Mouse (Mus musculus) lung, postnatal 0 days (tissue): ENCODE measurements around the gene Gm11034. TPM values are rescaled to one million over a fixed set of nuclear protein-coding genes. Genes with fewer than 3 reads are reported as not detected.
A peak's percentile ranks its signal among the peaks of the same experiment; 100 is the strongest.

ENCODE experiments used
- ATAC-seq: fragments of 200-750 bp; cut with Nextera tagmentation; 2 replicates; pipeline ENCODE4 v1.8.0; 2017; ENCODE audit warnings: moderate library complexity
- DNase-seq: peaks from one replicate; pipeline ENCODE4 v3.0.0-alpha.2; 2016; ENCODE audit warnings: low spot score
- H3K27ac ChIP-seq: fragments of 300-500 bp; sonication (generic); 2 replicates; pipeline ENCODE4 v1.5.1; 2014; ENCODE audit warnings: antibody characterized with exemption, mild to moderate bottlenecking, low read length, mixed read lengths
- H3K27me3 ChIP-seq: fragments of 300-500 bp; sonication (generic); replicated peaks from 2 replicates; pipeline ENCODE4 v1.6.1; 2014; ENCODE audit warnings: low read length, mixed read lengths; ENCODE audit not compliant: insufficient read depth
- H3K36me3 ChIP-seq: fragments of 300-500 bp; sonication (generic); 2 replicates; pipeline ENCODE4 v1.6.1; 2014; ENCODE audit warnings: low read length, mixed read lengths; ENCODE audit not compliant: insufficient read depth
- H3K4me1 ChIP-seq: fragments of 300-500 bp; sonication (generic); 2 replicates; pipeline ENCODE4 v1.6.1; 2014; ENCODE audit warnings: antibody characterized with exemption, low read depth, low read length, mixed read lengths; ENCODE audit not compliant: insufficient read depth
- H3K4me2 ChIP-seq: fragments of 300-500 bp; sonication (generic); replicated peaks from 2 replicates; pipeline ENCODE4 v1.6.1; 2014; ENCODE audit warnings: low read depth, mild to moderate bottlenecking, low read length, moderate library complexity, mixed read lengths
- H3K4me3 ChIP-seq: fragments of 300-500 bp; sonication (generic); 2 replicates; pipeline ENCODE4 v1.5.1; 2014; ENCODE audit warnings: low read depth, low read length
- H3K9ac ChIP-seq: fragments of 300-500 bp; sonication (generic); replicated peaks from 2 replicates; pipeline ENCODE4 v1.6.1; 2014; ENCODE audit warnings: low read depth, mild to moderate bottlenecking
- H3K9me3 ChIP-seq: fragments of 300-500 bp; sonication (generic); 2 replicates; pipeline ENCODE4 v1.6.1; 2016; ENCODE audit warnings: low read length, mixed read lengths
- CTCF ChIP-seq: IDR thresholded peaks from 2 replicates; pipeline ENCODE4 v1.5.1; 2016; ENCODE audit warnings: antibody characterized with exemption, mild to moderate bottlenecking
- EP300 ChIP-seq: IDR thresholded peaks from 2 replicates; pipeline ENCODE4 v1.6.1; 2016; ENCODE audit warnings: antibody characterized with exemption, mild to moderate bottlenecking, control low read depth
- WGBS: fragments of 180-500 bp; shearing (Covaris S2); extraction: QIAGEN DNeasy Blood & Tissue Kit; methylation state at CpG from one replicate; pipeline ENCODE4 v1.1.7; 2014; 5-methylcytosine and 5-hydroxymethylcytosine counted together
- polyA plus RNA-seq: library from polyadenylated mRNA; unstranded; fragments of >200 nt; fragmentation: Nextera tagmentation; extraction: Ambion mirVana; gene quantifications from 2 replicates; pipeline ENCODE4 v1.2.1, GENCODE M21; 2015

The Gm11034 gene
- polyA plus RNA-seq, 1 experiment from 2014 or later: not detected

DNA sequence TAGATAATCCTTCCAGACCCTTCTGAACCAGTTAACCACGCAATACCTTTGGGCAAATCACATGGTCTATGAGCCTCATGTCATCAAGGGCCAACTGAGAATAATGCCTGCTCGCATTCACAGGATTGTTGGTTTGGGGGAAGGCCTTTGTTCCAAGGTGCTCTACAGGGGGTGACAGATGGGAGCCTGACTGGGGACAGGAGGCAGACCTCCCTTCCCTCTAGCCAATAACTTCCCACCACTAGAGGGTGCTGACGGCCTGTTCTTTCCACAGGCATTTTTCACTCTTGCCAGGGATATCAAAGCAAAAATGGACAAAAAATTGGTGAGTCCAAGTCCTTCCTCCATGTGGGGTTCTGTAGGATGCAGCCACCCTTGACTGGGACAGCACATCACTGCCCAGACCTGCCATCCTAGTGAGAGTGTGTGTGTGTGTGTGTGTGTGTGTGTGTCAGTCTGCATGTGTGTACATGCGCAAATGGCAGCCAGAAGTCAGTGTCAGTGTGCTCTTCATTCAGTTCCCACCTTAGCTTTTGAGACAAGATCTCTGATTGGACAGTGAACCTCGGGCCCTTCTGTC, 36.0 kb downstream of the Gm11034 start:
- Histone ChIP-seq H3K9me3 (no peaks in the 10 kb centered on the region), H3K27me3 (no peaks in the 10 kb centered on the region), H3K4me2 (no peak overlapping the region), H3K9ac (no peak overlapping the region), H3K4me1 (no peaks in the 10 kb centered on the region), H3K4me3 (no peak overlapping the region), H3K27ac (no peak overlapping the region), H3K36me3 (peaks cover 69% of the 10 kb centered on the region)
- 61% methylated on average over 5 of the region's 5 CpGs for WGBS
- peak; percentile 80 for DNase-seq
- peak; percentile 71 for ATAC-seq
- TF ChIP-seq CTCF (peak; percentile 92), EP300 (no peak)

DNA sequence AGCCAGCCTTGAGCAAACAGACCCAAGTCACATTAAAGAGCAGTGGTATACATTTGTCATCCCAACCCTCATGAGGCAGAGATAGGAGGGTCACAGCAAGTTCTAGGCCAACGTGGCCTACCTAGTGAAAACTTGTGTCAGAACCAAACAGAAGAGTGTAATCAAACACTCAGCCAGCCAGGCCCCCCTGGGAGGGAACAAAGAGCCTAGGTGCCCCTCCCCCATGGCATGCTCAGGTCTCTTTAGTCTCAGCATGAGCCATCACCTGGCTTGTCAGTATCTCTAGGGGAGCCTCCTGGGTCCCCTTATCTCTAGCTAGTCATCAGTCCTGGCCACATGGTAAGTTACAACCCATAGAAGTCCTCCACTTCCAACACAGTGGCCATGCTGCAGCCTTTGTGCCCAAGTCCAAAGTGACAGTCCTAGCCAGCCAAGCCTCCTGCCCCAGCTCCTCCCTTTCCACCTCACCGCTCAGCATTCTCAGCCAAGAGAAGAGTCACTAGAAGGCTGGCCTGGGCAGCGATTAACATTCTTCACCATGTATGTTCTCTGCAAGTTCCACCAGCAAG, 43.7 kb downstream of the Gm11034 start:
- Histone ChIP-seq H3K4me1 (no peaks in the 10 kb centered on the region), H3K36me3 (peaks cover 59% of the 10 kb centered on the region), H3K4me3 (no peak overlapping the region), H3K9ac (no peak overlapping the region), H3K9me3 (no peaks in the 10 kb centered on the region), H3K4me2 (no peak overlapping the region), H3K27ac (no peak overlapping the region), H3K27me3 (no peaks in the 10 kb centered on the region)
- ATAC-seq (no peak), DNase-seq (no peak)
- TF ChIP-seq EP300 (no peak), CTCF (no peak)
- 70% methylated on average over 3 of the region's 3 CpGs for WGBS

DNA sequence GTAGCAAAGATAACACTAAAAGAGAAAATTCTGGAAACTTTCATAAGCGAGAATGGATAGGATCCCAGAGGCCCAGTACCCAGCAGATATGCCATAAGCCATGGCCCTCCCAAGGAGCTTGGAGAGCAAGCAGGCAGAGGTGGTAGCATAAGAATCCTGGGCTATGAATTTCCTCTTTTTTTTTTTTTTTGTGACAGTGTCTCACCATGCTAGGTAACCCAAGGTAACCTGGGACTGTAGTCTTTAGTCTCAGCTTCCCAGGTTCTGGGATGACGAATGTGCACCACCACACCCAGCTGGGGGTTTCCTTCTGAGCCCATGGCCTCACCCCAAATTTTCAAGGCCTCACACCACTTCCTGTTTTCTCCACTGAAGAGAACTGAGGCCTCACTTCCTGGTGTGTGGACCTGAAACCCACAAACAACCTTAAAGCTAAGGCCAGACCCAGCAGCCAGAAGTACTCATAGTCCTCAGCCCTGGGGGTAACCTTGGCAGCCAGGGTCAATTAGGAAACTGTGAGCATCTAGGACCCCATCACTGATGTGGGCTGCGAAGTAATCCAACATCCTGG, 44.3 kb downstream of the Gm11034 start:
- Histone ChIP-seq H3K9ac (no peak overlapping the region), H3K4me1 (no peaks in the 10 kb centered on the region), H3K9me3 (no peaks in the 10 kb centered on the region), H3K27me3 (no peaks in the 10 kb centered on the region), H3K27ac (no peak overlapping the region), H3K4me2 (no peak overlapping the region), H3K36me3 (peaks cover 53% of the 10 kb centered on the region), H3K4me3 (no peak overlapping the region)
- 78% methylated on average over 3 of the region's 3 CpGs for WGBS
- ATAC-seq (peak; percentile 26; the same call in 1 of the 2 replicates), DNase-seq (peak; percentile 44)
- TF ChIP-seq EP300: no peak
- no peak for TF ChIP-seq CTCF

Other genes with a start within 250 kb of the Gm11034 start
- 9.4 and 11.2 TPM in 2 replicates for gene Cyp4f18, start 204.0 kb downstream of the Gm11034 start, polyA plus RNA-seq
- not detected in 2 replicates for gene Olfr372, start 172.4 kb downstream of the Gm11034 start, polyA plus RNA-seq
- gene Olfr373, start 130.5 kb downstream of the Gm11034 start, polyA plus RNA-seq: not detected in 2 replicates
- gene Olfr374, start 106.6 kb downstream of the Gm11034 start, polyA plus RNA-seq: not detected in 2 replicates
- 585 and 648 TPM in 2 replicates for gene Tpm4, start 78.7 kb downstream of the Gm11034 start, polyA plus RNA-seq
- gene Rab8a, start 52.4 kb downstream of the Gm11034 start, polyA plus RNA-seq: 67.3 and 68.0 TPM in 2 replicates
- 0.46 and 0.78 TPM in 2 replicates for gene Hsh2d, start 24.0 kb downstream of the Gm11034 start, polyA plus RNA-seq
- 0.17 and 0.25 TPM in 2 replicates for gene Cib3, start 799 bp downstream of the Gm11034 start, polyA plus RNA-seq
- gene Fam32a, start 6.1 kb upstream of the Gm11034 start, polyA plus RNA-seq: 63.7 and 69.3 TPM in 2 replicates
- 65.3 and 68.2 TPM in 2 replicates for gene Ap1m1, start 26.4 kb upstream of the Gm11034 start, polyA plus RNA-seq
- gene Gm10282, start 91.6 kb upstream of the Gm11034 start, polyA plus RNA-seq: 5.7 and 6.1 TPM in 2 replicates
- gene Klf2, start 105.4 kb upstream of the Gm11034 start, polyA plus RNA-seq: 65.3 and 74.1 TPM in 2 replicates
- 25.6 and 25.9 TPM in 2 replicates for gene Eps15l1, start 207.8 kb upstream of the Gm11034 start, polyA plus RNA-seq
- gene Calr3, start 230.2 kb upstream of the Gm11034 start, polyA plus RNA-seq: 1.0 and 1.2 TPM in 2 replicates
- 7.9 and 9.0 TPM in 2 replicates for gene 1700030K09Rik, start 230.2 kb upstream of the Gm11034 start, polyA plus RNA-seq